Mouse (Mus musculus) brain, embryonic 14.5 days (tissue): Measurements from ENCODE around the gene Mael.

ENCODE experiments used
- CTCF ChIP-seq: fragments of 200-500 bp; IDR thresholded peaks from 2 replicates; pipeline ENCODE4 v1.5.1; 2012; ENCODE audit warnings: inconsistent platforms, mild to moderate bottlenecking, moderate library complexity, borderline replicate concordance; ENCODE audit not compliant: insufficient read depth, insufficient read length; ENCODE audit errors: extremely low read depth
- POLR2A ChIP-seq: fragments of 200-500 bp; IDR thresholded peaks from 2 replicates; pipeline ENCODE4 v1.6.1; 2012; ENCODE audit warnings: mild to moderate bottlenecking, inconsistent platforms, borderline replicate concordance; ENCODE audit not compliant: poor library complexity, insufficient read depth, insufficient read length, severe bottlenecking; ENCODE audit errors: extremely low read depth

DNA sequence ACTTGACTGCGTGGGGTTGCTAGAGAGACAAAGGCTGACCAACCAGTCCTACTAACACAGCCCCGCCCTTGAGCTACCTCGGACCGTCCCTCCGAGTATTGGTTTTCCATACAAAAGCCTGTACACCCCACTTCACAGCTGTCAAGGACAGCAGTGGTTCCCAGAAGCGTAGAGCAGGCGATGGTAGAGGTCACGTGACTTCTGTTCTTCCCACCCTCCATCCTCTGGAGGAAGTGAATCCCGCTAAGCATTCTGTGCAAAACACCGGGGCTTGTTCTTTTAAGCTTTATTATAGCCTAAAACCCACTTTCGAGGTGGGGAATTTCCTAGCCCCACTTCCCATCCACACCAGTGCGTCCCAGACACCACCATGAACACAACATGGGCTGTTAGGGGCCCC lies 80.8 kb downstream of the Mael start:
- TF ChIP-seq CTCF (no peak), POLR2A (no peak)
